Mouse (Mus musculus): ENCODE measurements around the gene Nr5a1.

- no peak for TF ChIP-seq CTCF (IDR thresholded peaks at IDR 0.05; ENCODE audit: low read depth)
- TF ChIP-seq EP300 (IDR thresholded peaks at IDR 0.05; ENCODE audit: low read depth), result no peak
These were observed 41.8 kb downstream of the Nr5a1 start for GRCm38 (mm10) chr2:38672496-38672895.
